Mouse (Mus musculus) hindbrain, embryonic 14.5 days (tissue): ENCODE results near the gene D16Ertd472e. TPM values are rescaled to one million over a fixed set of nuclear protein-coding genes. Genes with fewer than 3 reads are reported as not detected.

ENCODE experiments used
- polyA plus RNA-seq: library from polyadenylated mRNA; unstranded; fragments of >200 nt; fragmentation: Nextera tagmentation; extraction: Ambion mirVana; gene quantifications from 2 replicates; pipeline ENCODE4 v1.2.1, GENCODE M21; 2014

D16Ertd472e gene
- polyA plus RNA-seq, 1 experiment from 2014 or later, result 7.1 TPM

Other genes with a start within 250 kb of the D16Ertd472e start
- 20.2 and 20.4 TPM in 2 replicates for gene Btg3, start 199.5 kb downstream of the D16Ertd472e start, polyA plus RNA-seq